Mouse (Mus musculus): Measurements from ENCODE around the gene Fat3. TPM values are rescaled to one million over a fixed set of nuclear protein-coding genes. Genes with fewer than 3 reads are reported as not detected.

Fat3 gene
- polyA plus RNA-seq, 1 experiment from 2014 or later = 9.1 TPM

DNA sequence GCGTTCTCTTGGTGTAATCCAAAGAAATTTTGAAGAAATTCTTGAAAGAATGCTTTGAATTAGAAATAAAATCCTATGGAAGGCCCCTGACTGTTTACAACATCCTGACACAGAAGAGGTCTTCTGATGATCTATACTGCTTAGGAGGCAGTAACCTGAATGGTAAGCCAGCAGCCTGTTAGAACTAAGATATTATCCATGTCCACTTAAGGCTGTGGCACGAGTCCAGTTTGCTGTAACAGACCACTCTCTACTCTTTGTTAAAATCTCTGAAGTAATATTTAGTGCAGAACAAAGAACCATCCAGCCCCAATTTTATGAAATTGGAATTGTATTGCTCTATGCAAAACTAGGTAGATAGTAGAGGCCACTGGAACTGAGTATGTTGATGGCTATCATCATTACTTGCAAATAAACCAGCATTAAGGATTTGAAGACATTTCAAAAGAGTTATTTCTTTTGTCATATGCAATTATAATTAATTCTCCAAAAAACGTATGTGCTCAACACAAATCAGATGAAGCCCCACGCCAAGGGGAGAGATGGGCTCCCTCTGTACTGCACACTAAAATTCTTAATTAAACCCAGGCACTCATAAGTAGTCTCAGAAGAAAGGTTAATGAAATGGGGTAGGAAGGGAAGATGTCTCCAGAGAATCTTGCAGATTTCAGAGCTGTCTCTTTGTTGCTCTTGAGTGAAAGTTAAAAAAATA is 230.9 kb downstream of the Fat3 start:
- peaks cover 4% of the 10 kb centered on the region for H3K4me1 ChIP-seq (replicated peaks)
- 68% methylated on average over 4 of the region's 4 CpGs for WGBS
- no peak overlapping the region for H3K4me2 ChIP-seq
- H3K9ac ChIP-seq = no peak overlapping the region
- H3K36me3 ChIP-seq = no peaks in the 10 kb centered on the region
- H3K27me3 ChIP-seq = no peaks in the 10 kb centered on the region
- H3K27ac ChIP-seq (replicated peaks) = no peak overlapping the region
- no peak overlapping the region for H3K4me3 ChIP-seq
- H3K9me3 ChIP-seq = no peaks in the 10 kb centered on the region
- peak; percentile 69; the same call in 1 of the 2 replicates for ATAC-seq (ENCODE audit: low FRiP score, low read depth)

DNA sequence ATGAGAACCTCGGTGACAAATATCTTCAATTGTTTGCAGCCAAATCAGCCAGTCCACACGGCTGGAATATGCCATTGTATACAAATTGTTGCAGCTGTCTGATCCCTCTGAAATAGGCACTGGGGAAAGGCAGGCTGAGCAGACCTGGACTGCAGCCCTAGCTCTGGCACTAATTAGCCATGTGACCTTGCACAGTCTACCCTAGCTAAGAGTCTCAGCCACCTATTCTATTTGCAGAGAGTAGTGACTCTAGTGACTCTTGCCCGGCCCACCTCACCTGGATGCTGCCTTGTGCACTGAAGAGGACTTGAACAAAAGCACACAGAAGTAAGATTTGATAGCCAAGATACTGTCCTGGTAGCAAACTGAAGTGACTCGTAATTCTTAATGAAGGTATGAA is 235.6 kb downstream of the Fat3 start:
- no peaks in the 10 kb centered on the region for H3K9me3 ChIP-seq
- no peak overlapping the region for H3K27ac ChIP-seq (replicated peaks)
- no peak overlapping the region for H3K9ac ChIP-seq
- ATAC-seq (ENCODE audit: low FRiP score, low read depth) = peak; percentile 46; the same call in 1 of the 2 replicates
- H3K4me3 ChIP-seq = no peak overlapping the region
- H3K36me3 ChIP-seq = no peaks in the 10 kb centered on the region
- H3K4me1 ChIP-seq (replicated peaks) = no peaks in the 10 kb centered on the region; the same call in 1 of the 2 replicates
- no peak overlapping the region for H3K4me2 ChIP-seq
- H3K27me3 ChIP-seq = no peaks in the 10 kb centered on the region
- 72% methylated on average over 4 of the region's 4 CpGs for WGBS

DNA sequence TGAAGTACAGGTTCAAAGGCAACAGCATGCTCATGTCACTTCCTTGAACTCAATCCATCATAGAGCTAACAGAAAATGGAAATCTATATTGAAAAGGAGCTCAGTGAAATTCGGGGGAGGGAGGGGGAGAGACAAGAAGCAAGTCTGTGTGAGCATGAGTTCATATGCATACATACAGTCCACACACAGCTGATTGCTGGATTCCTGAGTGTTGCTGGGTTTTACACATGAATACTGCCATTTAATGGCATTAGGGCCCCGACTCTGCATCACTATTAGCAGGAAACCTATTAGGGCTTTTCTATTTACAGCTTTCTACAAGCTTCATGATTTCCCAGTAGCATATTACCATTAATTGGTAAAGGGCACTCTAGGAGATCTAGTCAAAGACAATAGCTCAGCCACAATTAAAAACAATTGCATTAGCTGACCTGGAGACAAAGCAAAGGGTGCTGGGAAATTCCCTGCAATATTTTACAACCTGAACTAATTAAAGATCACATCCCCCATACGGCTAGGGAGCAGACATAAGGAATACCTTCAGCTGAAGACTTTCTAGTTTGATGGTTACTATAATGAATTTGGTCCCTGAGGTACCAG is 243.7 kb downstream of the Fat3 start:
- WGBS = 23% methylated on average over 3 of the region's 3 CpGs
- Histone ChIP-seq H3K4me3 (no peak overlapping the region), H3K36me3 (no peaks in the 10 kb centered on the region), H3K9ac (no peak overlapping the region), H3K4me2 (no peak overlapping the region), H3K9me3 (no peaks in the 10 kb centered on the region), H3K4me1 (replicated peaks) (peaks cover 23% of the 10 kb centered on the region), H3K27ac (replicated peaks) (peak overlapping the region; percentile 47; the same call in 1 of the 2 replicates), H3K27me3 (no peaks in the 10 kb centered on the region)
- ATAC-seq (ENCODE audit: low FRiP score, low read depth) = peak; percentile 70

DNA sequence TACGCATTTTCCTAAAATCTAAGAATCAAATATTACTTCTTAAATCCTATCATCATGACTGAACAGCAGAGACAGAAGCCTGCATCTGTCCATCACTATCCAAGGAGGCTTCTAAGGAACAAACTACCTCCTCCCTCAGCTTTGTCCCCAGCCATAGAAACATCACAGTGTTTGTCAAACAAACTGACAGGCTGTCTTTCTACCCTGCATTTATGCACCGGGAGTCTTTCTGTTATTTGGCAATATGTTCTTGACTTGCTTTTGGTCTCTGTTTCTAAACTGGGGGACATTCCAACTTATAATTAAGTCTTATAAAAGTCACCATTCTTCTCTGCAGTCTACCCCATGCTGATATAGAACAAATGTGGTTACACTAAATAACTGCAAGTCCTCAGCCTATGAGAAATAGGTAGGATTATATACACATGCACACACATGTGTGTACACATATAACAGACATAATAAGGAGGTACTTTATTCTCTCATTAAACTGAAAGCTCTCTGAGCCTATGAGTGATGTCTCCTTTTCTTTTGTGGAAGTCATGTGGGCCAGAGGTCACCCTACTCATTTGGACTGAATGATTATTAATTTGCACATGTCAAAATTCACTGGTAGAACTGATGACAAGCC is 244.4 kb downstream of the Fat3 start:
- peaks cover 23% of the 10 kb centered on the region for H3K4me1 ChIP-seq (replicated peaks)
- no peaks in the 10 kb centered on the region for H3K27me3 ChIP-seq
- no peak overlapping the region for H3K27ac ChIP-seq (replicated peaks)
- no peaks in the 10 kb centered on the region for H3K9me3 ChIP-seq
- H3K4me3 ChIP-seq = no peak overlapping the region
- H3K9ac ChIP-seq = no peak overlapping the region
- no peak for ATAC-seq (ENCODE audit: low FRiP score, low read depth)
- 54% methylated on average over 2 of the region's 2 CpGs for WGBS
- H3K36me3 ChIP-seq = no peaks in the 10 kb centered on the region
- no peak overlapping the region for H3K4me2 ChIP-seq

DNA sequence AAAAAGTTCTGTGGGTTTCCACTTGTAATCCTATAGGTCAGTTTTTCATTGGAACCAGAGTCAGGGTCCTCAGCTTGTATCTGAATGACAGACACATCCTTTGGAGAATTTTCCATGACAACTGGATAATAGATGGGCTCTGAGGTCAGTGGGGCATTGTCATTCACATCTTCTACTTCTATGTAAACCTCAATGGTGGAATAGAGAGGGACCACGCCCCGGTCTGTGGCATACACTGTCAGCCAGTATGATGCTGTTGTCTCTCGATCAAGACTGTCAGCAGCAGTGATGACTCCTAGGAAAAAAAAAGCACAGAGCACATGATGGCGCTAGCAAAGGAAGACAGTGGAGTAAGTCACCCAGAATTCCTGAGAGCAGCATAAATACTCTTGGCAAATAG is 254.3 kb downstream of the Fat3 start:
- Histone ChIP-seq H3K27ac (replicated peaks) (no peak overlapping the region), H3K9ac (no peak overlapping the region), H3K27me3 (no peaks in the 10 kb centered on the region), H3K4me1 (replicated peaks) (0 out of 2 replicates have a peak, but pooled peaks cover 3% of the 10 kb centered on the region), H3K9me3 (no peaks in the 10 kb centered on the region), H3K4me3 (no peak overlapping the region), H3K36me3 (no peaks in the 10 kb centered on the region), H3K4me2 (no peak overlapping the region)
- WGBS = 52% methylated on average over 4 of the region's 4 CpGs
- no peak for ATAC-seq (ENCODE audit: low FRiP score, low read depth)

DNA sequence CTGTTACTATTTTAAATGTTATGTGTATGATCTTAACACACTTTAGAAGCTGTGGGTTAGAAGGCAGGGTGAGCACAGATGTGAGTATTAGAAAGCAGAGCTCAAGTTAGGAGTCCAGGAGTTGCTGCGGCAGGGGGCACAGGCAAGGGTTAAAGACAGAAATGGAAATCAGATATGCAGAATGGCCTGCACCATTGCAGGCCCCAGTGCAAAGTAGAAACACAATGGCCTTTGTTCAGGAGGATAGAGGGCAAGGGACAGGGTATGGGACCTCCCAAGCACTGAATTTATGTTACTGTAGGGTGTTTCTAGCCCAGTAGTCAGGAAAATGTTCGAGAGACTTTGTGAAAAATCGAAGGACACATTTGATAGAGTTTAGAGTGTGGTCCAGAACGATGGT is 269.5 kb downstream of the Fat3 start:
- no peak overlapping the region for H3K4me2 ChIP-seq
- peaks cover 15% of the 10 kb centered on the region; the same call in 1 of the 2 replicates for H3K4me1 ChIP-seq (replicated peaks)
- no peaks in the 10 kb centered on the region for H3K9me3 ChIP-seq
- no peak overlapping the region for H3K9ac ChIP-seq
- 19% methylated on average over 4 of the region's 4 CpGs for WGBS
- H3K27ac ChIP-seq (replicated peaks) = no peak overlapping the region
- no peak overlapping the region for H3K4me3 ChIP-seq
- no peak for ATAC-seq (ENCODE audit: low FRiP score, low read depth)
- H3K36me3 ChIP-seq = no peaks in the 10 kb centered on the region
- H3K27me3 ChIP-seq = no peaks in the 10 kb centered on the region

DNA sequence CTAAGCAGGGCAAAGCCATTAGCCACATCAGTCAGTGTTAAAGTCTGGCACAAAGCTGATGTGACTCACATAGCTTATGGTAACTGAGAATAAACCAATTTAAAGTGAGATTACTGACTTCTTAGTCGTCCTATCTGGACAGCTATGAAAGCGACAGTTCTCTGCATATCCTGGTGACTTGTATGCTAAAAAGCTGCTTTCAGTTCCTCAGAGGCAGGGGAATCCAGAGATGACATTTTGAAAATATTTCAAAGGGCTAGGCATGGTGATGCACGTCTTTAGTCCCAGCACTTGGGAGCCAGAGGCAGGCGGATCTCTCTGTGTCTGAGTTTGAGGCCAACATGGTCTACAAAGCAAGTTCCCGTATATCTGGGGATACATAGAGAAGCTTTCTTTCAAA is 272.2 kb downstream of the Fat3 start:
- no peak overlapping the region for H3K9ac ChIP-seq
- H3K4me3 ChIP-seq = no peak overlapping the region
- no peak overlapping the region for H3K27ac ChIP-seq (replicated peaks)
- 76% methylated on average over 5 of the region's 5 CpGs for WGBS
- H3K9me3 ChIP-seq = no peaks in the 10 kb centered on the region
- H3K4me2 ChIP-seq = no peak overlapping the region
- H3K36me3 ChIP-seq = no peaks in the 10 kb centered on the region
- H3K27me3 ChIP-seq = no peaks in the 10 kb centered on the region
- peaks cover 21% of the 10 kb centered on the region; the same call in 1 of the 2 replicates for H3K4me1 ChIP-seq (replicated peaks)
- no peak for ATAC-seq (ENCODE audit: low FRiP score, low read depth)

DNA sequence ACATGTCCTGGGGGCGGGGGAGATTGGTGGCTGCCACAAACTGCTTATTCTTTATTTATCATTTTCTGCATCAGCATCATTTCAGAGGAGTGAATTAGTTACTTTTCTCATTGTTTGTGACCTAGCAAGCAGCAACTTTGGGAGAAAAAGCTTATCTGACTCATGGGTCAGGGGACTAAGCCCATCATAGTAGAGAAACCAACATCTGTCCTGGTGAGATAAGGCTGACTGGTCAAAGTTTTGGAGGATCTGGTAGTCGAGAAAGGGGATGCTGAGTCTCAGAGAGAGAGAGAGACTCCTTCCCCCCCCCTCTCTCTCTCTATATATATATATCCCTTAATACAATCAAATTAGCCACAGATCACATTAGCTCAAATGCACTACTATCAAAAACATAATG is 273.7 kb downstream of the Fat3 start:
- H3K4me3 ChIP-seq = no peak overlapping the region
- no peaks in the 10 kb centered on the region for H3K9me3 ChIP-seq
- peaks cover 23% of the 10 kb centered on the region for H3K4me1 ChIP-seq (replicated peaks)
- ATAC-seq (ENCODE audit: low FRiP score, low read depth) = no peak
- no peak overlapping the region for H3K4me2 ChIP-seq
- H3K9ac ChIP-seq = no peak overlapping the region
- no peak overlapping the region for H3K27ac ChIP-seq (replicated peaks)
- H3K36me3 ChIP-seq = no peaks in the 10 kb centered on the region
- no peaks in the 10 kb centered on the region for H3K27me3 ChIP-seq
- WGBS = 80% methylated on average over 2 of the region's 2 CpGs

DNA sequence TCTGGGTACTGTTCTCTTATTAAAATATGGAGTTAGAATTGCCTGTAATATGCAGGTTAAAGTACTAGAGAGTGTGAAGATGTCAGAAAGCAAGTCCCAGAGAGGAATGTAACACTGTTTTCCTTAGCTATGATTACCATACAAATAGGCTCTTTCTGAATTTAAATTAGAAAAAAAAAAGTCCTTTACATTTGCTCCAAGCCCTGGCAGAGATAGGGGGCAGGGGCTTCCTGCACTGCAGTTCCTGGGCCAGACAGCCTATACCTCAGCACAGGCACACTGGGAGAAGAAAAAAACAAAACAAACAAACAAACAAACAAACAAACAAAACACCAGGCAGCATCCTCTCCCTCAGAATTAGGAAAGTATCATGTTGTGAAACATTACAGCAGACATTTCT is 274.5 kb downstream of the Fat3 start:
- Histone ChIP-seq H3K9ac (no peak overlapping the region), H3K27me3 (no peaks in the 10 kb centered on the region), H3K4me3 (no peak overlapping the region), H3K9me3 (no peaks in the 10 kb centered on the region), H3K36me3 (no peaks in the 10 kb centered on the region), H3K27ac (replicated peaks) (no peak overlapping the region), H3K4me2 (no peak overlapping the region), H3K4me1 (replicated peaks) (peaks cover 23% of the 10 kb centered on the region)
- no peak for ATAC-seq (ENCODE audit: low FRiP score, low read depth)

DNA sequence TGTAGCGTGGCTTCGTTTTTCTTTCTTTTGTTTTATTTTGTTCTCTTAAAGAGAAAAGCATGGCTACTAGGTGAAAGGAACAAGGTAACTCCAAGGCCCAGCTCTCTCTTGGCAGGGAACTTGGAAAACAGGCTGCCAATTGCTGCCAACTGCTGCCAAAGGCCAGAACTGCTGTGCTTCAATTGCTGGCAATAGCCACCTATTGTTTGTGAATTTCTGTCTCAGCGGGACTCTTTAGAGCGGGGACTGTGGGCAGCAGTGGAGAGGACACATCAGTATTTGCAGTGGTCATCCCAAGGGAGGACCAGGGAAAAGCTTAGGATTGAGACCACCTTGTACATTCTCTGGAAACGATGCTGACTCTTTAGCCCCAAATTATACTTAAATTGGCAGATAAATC is 279.2 kb downstream of the Fat3 start:
- H3K9ac ChIP-seq = no peak overlapping the region
- H3K36me3 ChIP-seq = no peaks in the 10 kb centered on the region
- no peak overlapping the region; the same call in 1 of the 2 replicates for H3K27ac ChIP-seq (replicated peaks)
- WGBS = 29% methylated on average over 5 of the region's 5 CpGs
- H3K4me1 ChIP-seq (replicated peaks) = peaks cover 18% of the 10 kb centered on the region
- peak; percentile 67; the same call in 1 of the 2 replicates for ATAC-seq (ENCODE audit: low FRiP score, low read depth)
- no peaks in the 10 kb centered on the region for H3K9me3 ChIP-seq
- no peak overlapping the region for H3K4me3 ChIP-seq
- no peaks in the 10 kb centered on the region for H3K27me3 ChIP-seq
- no peak overlapping the region for H3K4me2 ChIP-seq

DNA sequence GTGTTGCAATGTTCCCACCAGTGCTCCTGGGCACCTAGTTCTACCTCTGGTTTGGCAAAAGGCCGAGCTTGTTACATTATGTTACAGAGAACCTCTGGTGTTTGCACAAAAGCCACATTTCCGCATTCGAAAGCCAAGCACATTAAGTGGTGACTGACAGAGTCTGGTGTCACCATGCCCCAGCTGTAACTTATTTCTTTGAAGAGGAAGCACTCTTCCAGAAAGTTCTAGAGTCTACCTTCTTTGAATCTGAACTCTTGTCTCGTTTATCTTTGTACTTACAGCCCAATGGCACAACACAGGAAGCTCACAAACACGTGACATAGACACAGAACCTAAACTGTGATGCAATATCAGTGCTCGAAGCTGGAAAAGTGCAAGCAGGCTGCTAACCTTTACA is 284.9 kb downstream of the Fat3 start:
- WGBS = 67% methylated on average over 6 of the region's 6 CpGs
- Histone ChIP-seq H3K27ac (replicated peaks) (no peak overlapping the region), H3K9ac (no peak overlapping the region), H3K36me3 (no peaks in the 10 kb centered on the region), H3K4me1 (replicated peaks) (peaks cover 31% of the 10 kb centered on the region), H3K4me3 (no peak overlapping the region), H3K4me2 (no peak overlapping the region), H3K27me3 (no peaks in the 10 kb centered on the region), H3K9me3 (no peaks in the 10 kb centered on the region)
- no peak for ATAC-seq (ENCODE audit: low FRiP score, low read depth)

Data from hindbrain, embryonic 15.5 days (tissue).